Mouse (Mus musculus): ENCODE data around the gene Eef1akmt4. TPM values are rescaled to one million over a fixed set of nuclear protein-coding genes. Genes with fewer than 3 reads are reported as not detected.
A peak's percentile ranks its signal among the peaks of the same experiment; 100 is the strongest.

Eef1akmt4 gene
- 7.5 and 10.4 TPM in 2 replicates for polyA plus RNA-seq (2012; rRNA removed)

GRCm38 (mm10) chr16:20611357-20612227 lies at the start of gene Eef1akmt4, which contains the start of the genes Gm49333 and Alg3:
Gene Eef1akmt4, plus strand, starts transcription at chr16:20611593.
Gene Gm49333, plus strand, starts transcription at chr16:20611610.
Gene Alg3, minus strand, starts transcription at chr16:20611735.
- DNase-seq (ENCODE audit: low spot score) = peak; percentile 70

GRCm38 (mm10) chr16:20565075-20565474 lies 46.3 kb upstream of the Eef1akmt4 start:
- no peak for DNase-seq (ENCODE audit: low spot score)

GRCm38 (mm10) chr16:20589366-20589938 lies 21.9 kb upstream of the Eef1akmt4 start, which contains the start of gene Vwa5b2:
Gene Vwa5b2, plus strand, starts transcription at chr16:20589471.
- no peak for DNase-seq (ENCODE audit: low spot score)

GRCm38 (mm10) chr16:20589939-20590679 lies 21.3 kb upstream of the Eef1akmt4 start:
- DNase-seq (ENCODE audit: low spot score) = no peak

GRCm38 (mm10) chr16:20590680-20591038 lies 20.7 kb upstream of the Eef1akmt4 start:
- DNase-seq (ENCODE audit: low spot score) = no peak

- DNase-seq (ENCODE audit: low spot score) = no peak
These were observed 20.2 kb upstream of the Eef1akmt4 start for GRCm38 (mm10) chr16:20591076-20591705.

- DNase-seq (ENCODE audit: low spot score) = no peak
These were observed 16.2 kb upstream of the Eef1akmt4 start for GRCm38 (mm10) chr16:20595060-20595673.

- no peak for DNase-seq (ENCODE audit: low spot score)
These were observed 15.7 kb upstream of the Eef1akmt4 start for GRCm38 (mm10) chr16:20595737-20596136.

GRCm38 (mm10) chr16:20596687-20597441 lies 14.5 kb upstream of the Eef1akmt4 start:
- no peak for DNase-seq (ENCODE audit: low spot score)

GRCm38 (mm10) chr16:20600511-20600910 lies 10.9 kb upstream of the Eef1akmt4 start:
- DNase-seq (ENCODE audit: low spot score) = no peak

- no peak for DNase-seq (ENCODE audit: low spot score)
These were observed 6.7 kb upstream of the Eef1akmt4 start for GRCm38 (mm10) chr16:20604705-20605104.

GRCm38 (mm10) chr16:20610501-20611356 lies 664 bp upstream of the Eef1akmt4 start:
- peak; percentile 61 for DNase-seq (ENCODE audit: low spot score)

- no peak for DNase-seq (ENCODE audit: low spot score)
These were observed 8.4 kb downstream of the Eef1akmt4 start for GRCm38 (mm10) chr16:20619541-20620398.

- DNase-seq (ENCODE audit: low spot score) = no peak
These were observed 9.0 kb downstream of the Eef1akmt4 start for GRCm38 (mm10) chr16:20620399-20620735.

GRCm38 (mm10) chr16:20620751-20621190 lies 9.4 kb downstream of the Eef1akmt4 start:
- no peak for DNase-seq (ENCODE audit: low spot score)

GRCm38 (mm10) chr16:20621191-20621990 lies 10.0 kb downstream of the Eef1akmt4 start, which contains the start of gene Camk2n2:
Gene Camk2n2, minus strand, starts transcription at chr16:20621287.
- peak; percentile 41 for DNase-seq (ENCODE audit: low spot score)

- no peak for DNase-seq (ENCODE audit: low spot score)
These were observed 10.7 kb downstream of the Eef1akmt4 start for GRCm38 (mm10) chr16:20621991-20622685.

All from urinary bladder, adult 2 months (tissue).